Mouse (Mus musculus) thymus, postnatal 14 days (tissue): ENCODE measurements around the gene Ubap2.

Experiments used
- DNase-seq: peaks from one replicate; pipeline ENCODE4 v3.0.0; 2021

Ubap2 gene

DNA sequence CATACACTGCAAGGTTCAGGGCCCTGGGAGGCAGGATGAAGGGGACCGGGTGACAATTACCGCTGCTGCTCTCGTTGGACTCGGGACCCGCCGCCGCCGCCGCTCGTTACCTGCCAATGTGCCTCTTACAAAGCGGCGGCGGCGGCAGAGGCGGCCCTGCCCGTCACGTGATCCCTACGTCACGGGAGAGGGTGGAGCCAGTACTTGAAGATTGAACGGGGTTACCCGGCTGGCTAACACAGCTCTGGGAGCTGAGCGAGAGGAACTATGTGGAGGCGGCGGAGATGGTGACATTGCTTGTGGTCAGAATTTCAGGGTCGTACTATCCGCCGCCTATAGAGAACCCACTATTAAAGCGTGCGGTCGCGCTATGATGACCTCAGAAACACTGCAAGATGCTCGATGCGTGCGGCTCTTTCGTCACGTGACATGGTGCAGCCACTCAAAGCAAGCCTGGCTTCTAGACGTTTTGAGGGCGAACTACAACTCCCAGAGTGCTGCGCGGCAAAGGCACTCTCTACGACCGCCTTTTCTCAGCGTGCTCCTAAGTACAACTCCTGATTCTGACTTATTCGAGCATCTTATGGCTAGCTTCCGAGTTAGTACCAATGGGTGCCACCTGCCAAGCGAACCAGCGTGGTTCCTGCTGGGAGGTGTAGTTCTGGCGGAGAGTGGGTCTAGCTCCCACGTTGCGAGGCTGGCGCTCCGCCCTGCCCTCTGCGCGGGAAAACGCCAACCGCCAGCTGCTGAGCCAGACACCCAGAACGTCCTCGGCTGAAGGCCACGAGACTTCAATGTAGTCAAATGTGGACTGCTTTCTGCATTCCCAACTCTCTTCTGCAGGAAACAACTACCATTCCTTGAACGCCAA lies at the start of gene Ubap2:
Ubap2 (minus strand) TSS at position 165 of the 871 bp plus-strand sequence.
- DNase-seq = peak; percentile 97

DNA sequence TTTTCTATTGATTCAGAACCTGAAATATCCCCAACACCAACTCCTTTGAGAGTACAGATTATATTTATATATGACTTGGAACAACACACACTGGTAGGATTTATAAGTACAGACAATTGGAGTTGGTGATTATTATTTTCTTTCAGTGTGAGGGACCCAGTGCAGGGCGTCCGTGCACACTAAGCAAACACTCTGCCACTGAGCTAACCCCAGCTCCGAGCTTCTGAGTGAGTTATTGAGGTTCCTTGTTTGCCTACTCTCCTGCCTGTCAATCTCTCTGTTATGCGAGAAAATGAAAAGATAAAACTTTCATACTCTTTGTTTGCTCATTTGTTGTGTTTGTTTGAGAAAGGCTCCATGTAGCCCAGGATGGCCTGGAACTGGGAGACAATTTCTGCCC lies 46.0 kb upstream of the Ubap2 start:
- no peak for DNase-seq

DNA sequence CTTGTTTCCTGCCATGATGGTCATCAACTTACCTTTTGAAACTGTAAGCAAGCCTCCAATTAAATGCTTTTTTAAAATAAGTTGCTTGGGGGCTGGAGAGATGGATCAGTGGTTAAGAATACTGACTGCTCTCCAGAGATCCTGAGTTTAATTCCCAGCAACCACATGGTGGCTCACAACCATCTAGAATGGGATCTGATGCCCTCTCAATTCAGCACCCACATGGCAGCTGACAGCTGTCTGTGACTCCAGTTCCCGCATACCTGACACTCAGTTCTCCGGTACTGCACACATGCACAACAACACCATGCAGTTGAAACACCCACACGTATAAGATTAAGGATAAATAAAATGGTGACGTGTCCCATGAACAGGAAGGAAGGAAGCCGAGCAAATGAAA lies 43.3 kb upstream of the Ubap2 start:
- no peak for DNase-seq

DNA sequence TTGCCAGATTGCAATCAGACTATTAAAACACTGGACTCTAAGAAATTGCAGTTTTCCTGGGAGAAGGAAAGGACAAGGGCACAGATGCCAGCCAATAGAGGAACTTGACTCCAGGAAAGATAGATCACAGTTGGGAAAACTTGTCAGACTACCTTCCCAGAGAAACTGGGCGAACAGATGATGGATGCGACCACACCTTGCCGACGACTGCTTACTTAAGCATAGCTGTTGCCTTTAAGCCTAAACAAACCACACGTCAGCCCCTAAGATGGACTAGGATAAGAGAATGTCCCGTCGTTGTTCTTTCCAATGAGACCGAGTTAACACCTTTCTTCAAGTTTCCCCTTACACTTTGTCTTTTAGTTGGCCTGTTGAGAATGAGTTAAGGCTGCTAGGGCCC lies 40.2 kb upstream of the Ubap2 start:
- DNase-seq = peak; percentile 9

DNA sequence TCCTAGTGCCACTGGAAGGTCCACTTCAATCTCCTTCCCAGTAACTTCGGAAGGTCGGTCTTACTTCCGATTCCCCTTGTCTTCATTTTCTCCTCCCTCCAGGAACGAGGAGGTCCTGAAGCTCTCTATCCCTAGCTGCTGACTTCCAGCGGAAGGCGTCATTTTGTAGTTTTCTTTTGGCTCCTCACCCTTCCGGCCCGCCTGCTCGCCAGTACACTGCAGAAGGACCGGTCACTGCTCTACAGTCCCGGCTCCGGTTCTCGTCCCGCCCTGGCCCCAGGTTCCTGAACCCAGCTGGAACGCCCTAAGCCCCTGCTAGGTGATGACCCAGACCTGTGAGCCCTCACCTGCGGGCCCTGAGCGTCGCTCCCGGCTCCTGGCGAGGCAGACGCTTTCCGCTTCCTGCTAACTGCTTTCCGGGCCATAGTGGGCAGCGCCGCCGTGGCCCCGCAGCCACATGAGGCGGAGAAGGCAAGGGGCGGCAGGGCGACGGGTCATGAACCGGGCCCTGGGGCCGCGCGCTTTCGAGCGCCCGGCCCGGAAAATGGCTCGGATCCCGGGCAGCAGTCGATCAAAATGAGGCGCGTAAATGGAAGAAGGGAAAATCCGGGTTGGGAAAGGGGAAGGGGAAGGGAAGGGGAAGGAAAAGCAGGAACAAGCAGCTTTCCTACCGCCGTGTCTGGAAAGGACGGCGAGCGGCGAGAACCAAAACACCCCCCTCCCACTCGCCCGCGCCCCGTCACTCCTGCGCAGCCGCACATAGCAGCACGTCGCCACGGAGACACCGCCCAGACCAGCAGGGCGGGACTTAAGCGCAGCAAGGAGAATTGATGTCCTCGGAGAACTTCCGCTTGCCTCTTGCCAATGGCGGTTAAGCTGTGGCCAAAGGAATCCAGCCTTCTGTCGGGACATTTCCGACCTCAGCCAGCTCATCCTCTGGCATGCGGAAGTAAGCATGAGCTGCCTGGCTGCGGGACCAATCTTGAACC lies 39.5 kb upstream of the Ubap2 start, which contains the start of gene Dcaf12:
Dcaf12 (minus strand) TSS at position 749 of the 989 bp plus-strand sequence.
- peak; percentile 94 for DNase-seq

GRCm38 (mm10) chr4:41313722-41314121 lies 38.8 kb upstream of the Ubap2 start:
- peak; percentile 13 for DNase-seq

GRCm38 (mm10) chr4:41310567-41311563 lies 35.9 kb upstream of the Ubap2 start:
- DNase-seq = no peak

DNA sequence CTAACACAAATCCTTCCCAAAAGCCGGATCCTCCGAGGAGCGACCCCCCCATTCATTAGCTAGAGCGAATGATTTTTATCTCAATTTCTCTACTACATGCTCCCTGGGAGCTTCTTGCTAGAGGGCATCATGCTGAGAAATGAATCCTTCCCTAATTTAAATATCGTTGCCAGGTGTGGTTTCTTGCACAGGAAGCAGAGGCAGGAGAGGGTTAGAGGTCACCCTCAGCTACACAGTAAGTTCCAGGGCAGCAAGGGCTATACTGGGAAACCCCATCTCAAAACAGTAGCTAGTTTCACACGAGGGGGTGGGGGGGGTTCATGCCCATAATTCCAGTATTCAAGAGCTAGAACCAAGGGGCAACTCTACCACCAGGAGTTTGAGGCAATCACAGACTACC lies 32.5 kb upstream of the Ubap2 start:
- DNase-seq = no peak

DNA sequence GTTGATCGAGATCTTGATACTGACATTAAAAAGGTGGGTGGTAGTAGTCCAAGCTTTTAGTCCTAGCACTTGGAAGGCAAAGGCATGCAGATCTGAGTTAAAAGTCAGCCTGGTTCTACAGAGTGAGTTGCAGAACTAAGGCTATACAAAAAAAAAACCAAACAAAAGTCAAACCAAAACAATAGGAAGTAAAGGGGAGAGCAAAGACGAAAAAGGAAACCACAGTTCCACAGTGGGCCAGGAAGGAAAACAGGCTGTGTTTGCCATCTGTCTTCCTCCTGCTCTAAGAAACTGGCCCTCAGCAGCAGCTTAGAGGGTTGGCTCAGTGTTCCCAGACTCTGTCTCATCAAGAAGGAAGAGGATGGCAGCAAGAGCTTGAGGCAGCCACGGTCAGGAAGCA lies 29.4 kb upstream of the Ubap2 start:
- DNase-seq = peak; percentile 16

DNA sequence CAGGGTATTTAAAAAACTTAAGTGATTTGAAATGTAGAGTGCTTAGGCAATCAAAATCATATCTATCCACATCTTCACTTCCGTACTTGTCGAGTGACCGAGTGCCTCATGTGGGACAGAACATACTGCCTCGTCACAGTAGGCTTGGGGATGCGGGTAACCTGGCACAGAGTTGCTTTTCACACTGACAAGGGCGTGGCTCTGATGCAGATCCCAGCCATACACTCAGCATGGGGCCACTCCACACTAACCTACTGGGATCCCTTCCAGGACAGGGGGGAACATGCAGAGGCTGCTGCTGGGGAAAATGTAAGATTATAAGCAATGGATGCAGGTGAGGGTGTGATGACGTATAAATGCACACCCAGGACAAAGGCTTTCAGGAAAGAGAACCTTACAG lies 28.7 kb upstream of the Ubap2 start:
- DNase-seq = no peak

DNA sequence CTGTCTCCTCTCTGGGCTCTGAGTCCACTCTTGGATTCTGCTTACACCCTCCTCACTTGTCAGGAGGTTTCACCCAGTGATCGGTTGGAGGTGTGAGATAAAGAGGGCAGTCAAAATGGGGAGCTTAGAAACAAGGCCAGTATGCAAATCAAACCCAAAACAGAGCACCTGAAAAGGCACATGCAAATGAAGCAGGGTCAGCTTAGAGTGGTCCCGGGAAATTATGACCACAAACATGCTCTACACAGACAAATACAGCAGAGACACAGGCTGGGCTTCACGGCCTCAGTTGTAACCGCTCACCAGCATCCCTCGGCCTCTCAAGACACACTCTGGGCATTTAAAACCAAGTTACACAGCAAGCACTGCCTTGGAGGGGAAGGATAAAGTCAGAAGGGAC lies 24.0 kb upstream of the Ubap2 start:
- no peak for DNase-seq

GRCm38 (mm10) chr4:41295960-41296359 lies 21.0 kb upstream of the Ubap2 start:
- DNase-seq = no peak

GRCm38 (mm10) chr4:41295507-41295906 lies 20.6 kb upstream of the Ubap2 start:
- no peak for DNase-seq

- no peak for DNase-seq
These were observed 19.0 kb upstream of the Ubap2 start for GRCm38 (mm10) chr4:41293907-41294306.

DNA sequence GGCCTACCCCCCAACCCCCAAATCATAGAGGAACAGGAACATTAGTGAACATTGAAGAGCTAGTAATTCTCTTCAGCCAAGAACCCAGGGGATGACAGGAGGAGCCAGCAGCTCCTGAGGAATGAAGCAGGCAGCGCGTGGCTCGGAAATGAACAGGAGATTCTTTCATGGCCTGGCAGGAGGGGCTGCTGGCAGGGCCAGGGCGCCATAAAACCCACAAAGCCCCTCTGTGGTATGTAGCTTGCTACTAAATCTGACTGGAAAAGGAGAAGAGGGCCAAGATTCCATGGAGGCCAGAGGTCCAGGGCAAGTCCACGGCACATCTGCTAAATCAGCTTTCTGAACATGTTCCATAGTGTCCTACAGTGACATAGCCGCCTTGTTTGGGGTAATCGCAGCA lies 14.9 kb upstream of the Ubap2 start:
- DNase-seq = no peak

GRCm38 (mm10) chr4:41286420-41286819 lies 11.5 kb upstream of the Ubap2 start:
- DNase-seq = peak; percentile 50

- no peak for DNase-seq
These were observed 9.1 kb upstream of the Ubap2 start for GRCm38 (mm10) chr4:41284087-41284486.

DNA sequence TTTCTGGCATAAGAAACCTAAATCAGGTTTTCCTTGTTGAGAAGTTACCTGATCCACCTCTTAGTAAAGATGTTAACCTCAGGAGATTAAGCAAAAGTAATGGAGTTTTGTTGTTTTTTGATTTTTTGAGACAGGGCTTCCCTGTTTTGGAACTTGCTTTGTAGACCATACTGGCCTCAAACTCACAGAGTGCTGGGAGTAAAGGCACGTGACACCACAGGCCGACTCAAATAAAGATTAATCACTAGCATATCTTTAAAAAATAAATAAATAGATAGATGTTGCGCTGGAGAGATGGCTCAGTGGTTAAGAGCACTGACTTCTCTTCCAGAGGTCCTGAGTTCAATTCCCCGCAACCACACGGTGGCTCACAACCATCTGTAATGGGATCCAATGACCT lies 983 bp upstream of the Ubap2 start:
- no peak for DNase-seq

DNA sequence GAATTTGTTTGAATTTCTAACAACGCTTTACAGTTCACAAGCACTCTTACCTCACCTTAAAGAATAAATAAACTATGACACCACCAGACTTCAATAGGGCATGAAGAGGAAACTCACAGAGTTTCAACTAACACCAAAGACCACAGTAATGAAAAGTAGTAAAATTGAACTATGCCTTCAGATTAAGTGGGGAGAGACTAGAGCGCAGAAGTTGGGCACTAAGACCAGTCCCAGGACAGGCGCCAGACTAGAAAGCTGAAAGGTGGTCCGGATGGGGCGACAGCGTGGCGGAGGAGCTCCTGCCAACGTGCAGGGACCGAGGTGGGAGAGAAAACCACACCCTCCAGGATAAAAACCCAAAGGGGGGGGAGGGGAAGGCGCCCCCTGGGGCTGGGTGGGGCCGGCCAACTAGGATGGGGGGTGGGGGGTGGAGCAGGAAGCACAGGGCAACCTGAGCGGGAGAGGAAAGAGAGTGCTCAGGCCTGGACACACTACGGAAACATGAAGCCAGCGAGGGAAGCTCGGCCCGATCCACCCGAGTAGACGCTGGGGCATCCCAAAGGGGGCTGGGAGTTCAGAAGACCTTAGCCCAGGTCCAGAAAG lies 466 bp downstream of the Ubap2 start:
- DNase-seq = no peak

- DNase-seq = no peak
These were observed 6.8 kb downstream of the Ubap2 start for GRCm38 (mm10) chr4:41268133-41268532.

DNA sequence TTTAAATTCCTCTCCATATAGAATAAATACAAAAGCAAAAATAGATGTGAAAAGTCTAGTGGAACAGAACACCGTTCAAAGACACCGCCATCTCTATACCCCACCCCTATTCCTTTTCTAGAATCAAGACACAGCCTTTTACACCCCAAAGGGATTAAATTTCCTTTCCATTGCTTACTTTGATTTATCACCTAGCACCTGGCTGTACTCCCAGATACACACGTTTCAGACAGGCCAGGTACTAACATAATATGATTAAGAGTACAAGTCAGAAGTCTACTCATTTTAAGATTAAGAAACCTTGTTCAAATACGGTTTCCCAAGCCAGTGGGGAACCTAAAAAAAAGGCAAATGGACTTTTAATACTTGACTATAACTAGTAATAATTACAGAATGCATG lies 8.6 kb downstream of the Ubap2 start:
- no peak for DNase-seq

- no peak for DNase-seq
These were observed 14.3 kb downstream of the Ubap2 start for GRCm38 (mm10) chr4:41260691-41261090.
